Mouse (Mus musculus): ENCODE results near the gene Fbxw4.
"Not testable (repeated sequence)": the region's sequence is repeated elsewhere in the genome, so short reads cannot be mapped to it uniquely, and the experiment has no call there.

Gene Fbxw4

GRCm38 (mm10) chr19:45655870-45656269, 4.2 kb downstream of the Fbxw4 start:
- no peak for DNase-seq

GRCm38 (mm10) chr19:45653986-45654385, 6.1 kb downstream of the Fbxw4 start:
- DNase-seq: no peak

- DNase-seq: no peak
Observed at GRCm38 (mm10) chr19:45652286-45652988, 7.7 kb downstream of the Fbxw4 start.

- DNase-seq: no peak
Observed at GRCm38 (mm10) chr19:45651524-45651923, 8.6 kb downstream of the Fbxw4 start.

GRCm38 (mm10) chr19:45649776-45650175, 10.3 kb downstream of the Fbxw4 start:
- DNase-seq: no peak

GRCm38 (mm10) chr19:45648469-45648868, 11.6 kb downstream of the Fbxw4 start:
- DNase-seq: not testable (repeated sequence)

GRCm38 (mm10) chr19:45646866-45647265, 13.2 kb downstream of the Fbxw4 start:
- DNase-seq: no peak

DNA sequence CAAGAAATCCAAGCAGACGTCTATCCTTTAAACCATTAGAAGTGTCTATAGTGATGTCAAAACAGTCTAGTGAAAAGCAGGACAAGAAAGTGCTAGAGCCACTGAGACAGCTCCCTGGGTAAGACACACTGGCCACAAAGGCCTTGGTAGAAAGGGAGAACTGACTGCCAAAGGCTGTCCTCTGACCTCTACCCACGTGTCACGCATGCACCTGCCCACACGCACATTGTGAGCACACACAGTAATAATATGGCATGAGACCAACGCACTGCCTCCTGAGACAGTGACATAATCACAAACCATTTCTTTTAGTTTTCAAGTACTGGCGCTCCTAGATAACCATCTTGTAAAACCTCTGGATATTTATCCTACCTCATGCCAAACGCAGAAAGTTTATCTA, 19.4 kb downstream of the Fbxw4 start:
- no peak for DNase-seq

- no peak for DNase-seq
Observed at GRCm38 (mm10) chr19:45635960-45636359, 24.2 kb downstream of the Fbxw4 start.

- no peak for DNase-seq
Observed at GRCm38 (mm10) chr19:45631584-45631983, 28.5 kb downstream of the Fbxw4 start.

- no peak for DNase-seq
Observed at GRCm38 (mm10) chr19:45630953-45631352, 29.2 kb downstream of the Fbxw4 start.

DNA sequence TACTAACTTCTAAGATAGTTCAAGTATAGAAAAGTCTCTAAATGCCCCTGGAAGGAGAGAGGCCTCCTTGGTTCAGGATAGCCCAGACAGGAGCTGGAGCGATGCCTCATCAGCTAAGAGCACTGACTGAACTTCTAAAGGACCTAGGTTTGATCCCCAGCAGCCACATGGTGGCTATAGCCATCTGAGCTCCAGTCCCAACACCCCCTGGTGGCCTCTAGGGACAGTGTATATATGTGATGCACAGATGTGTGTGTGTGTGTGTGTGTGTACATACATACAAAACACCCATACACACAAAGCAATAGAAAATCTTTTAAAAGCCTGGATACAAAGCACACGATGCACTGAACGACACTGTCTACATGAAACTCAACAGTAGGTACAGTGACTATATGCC, 30.9 kb downstream of the Fbxw4 start:
- peak; percentile 39 to 45 for DNase-seq

GRCm38 (mm10) chr19:45628649-45629048, 31.5 kb downstream of the Fbxw4 start:
- no peak for DNase-seq

- no peak for DNase-seq
Observed at GRCm38 (mm10) chr19:45627036-45627435, 33.1 kb downstream of the Fbxw4 start.

GRCm38 (mm10) chr19:45623710-45624109, 36.4 kb downstream of the Fbxw4 start:
- peak; percentile 10 to 17 for DNase-seq

DNA sequence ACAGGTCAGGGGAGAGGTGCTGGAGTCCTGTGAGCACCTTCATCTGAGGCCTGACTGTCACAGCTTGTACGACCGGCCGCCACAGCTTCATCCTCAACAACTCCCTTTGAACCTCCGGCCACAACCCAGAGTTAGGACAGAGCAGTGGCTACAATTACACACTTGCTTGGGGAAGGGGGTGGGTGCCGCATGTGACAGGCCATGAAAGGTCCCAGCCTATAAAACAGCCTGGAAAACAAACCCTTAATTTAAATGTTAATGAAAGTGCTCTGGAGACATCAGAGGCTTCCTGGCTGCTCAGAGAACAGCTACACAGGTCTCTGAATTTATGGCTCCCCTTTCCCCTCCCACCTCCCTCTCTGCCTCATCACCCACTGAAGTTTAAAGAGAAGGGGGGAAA, 38.0 kb downstream of the Fbxw4 start:
- DNase-seq: no peak

GRCm38 (mm10) chr19:45621061-45621460, 39.1 kb downstream of the Fbxw4 start:
- no peak for DNase-seq

DNA sequence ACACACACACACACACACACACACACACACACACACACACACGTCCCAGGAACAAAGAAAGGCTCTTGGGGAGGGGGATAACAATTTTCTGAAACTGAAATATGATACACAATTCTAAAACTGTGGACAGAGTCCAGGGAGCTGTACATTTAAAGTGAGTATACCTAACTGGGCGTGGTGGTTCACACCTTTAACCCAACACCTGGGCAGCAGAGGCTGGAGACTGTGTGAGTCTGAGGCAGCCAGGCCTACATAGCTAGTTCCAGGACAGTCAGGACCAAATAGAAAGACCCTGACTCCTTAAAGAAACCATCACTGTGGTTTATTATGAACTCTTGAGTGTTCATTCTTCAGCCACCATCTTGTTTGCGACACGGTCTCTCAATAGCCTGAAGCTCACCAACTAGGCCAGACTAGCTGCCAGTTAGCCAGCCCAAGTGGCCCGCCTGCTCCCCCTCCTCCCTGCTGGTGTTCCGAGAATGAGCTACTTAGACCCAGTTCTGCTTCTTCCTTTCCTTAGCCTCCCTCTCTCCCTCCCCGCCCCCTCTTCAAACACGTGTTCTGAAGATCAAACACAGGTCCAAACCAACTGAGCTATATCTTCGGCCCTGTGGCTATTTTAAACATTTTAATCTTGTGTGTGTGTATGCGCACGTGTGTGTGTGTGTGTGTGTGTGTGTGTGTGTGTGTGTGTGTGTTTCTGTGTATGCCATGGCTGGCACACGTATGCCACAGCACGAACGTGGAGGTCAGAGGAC, 40.2 kb downstream of the Fbxw4 start:
- DNase-seq: no peak

- DNase-seq: no peak
Observed at GRCm38 (mm10) chr19:45618184-45618583, 41.9 kb downstream of the Fbxw4 start.

DNA sequence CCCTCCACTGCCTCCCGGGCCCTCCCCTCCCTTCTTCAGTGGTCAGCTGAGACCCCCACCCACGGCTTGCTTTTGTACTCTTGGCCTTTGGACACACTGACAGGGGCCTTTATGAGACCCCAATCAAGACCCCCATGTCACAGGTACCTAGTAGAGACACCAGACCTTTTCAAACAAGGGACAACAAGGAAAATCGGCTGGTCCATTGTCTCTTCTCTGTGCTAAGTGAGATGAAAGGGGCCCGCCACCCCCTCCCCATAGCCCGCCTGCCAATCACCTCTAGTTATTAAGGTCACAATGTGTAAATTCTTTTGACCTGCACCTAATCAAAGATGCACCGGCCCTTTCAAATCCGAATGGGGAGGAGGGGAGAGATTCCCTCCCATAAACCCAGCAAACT, 43.4 kb downstream of the Fbxw4 start:
- no peak for DNase-seq

GRCm38 (mm10) chr19:45616214-45616518, 43.9 kb downstream of the Fbxw4 start:
- no peak for DNase-seq

DNA sequence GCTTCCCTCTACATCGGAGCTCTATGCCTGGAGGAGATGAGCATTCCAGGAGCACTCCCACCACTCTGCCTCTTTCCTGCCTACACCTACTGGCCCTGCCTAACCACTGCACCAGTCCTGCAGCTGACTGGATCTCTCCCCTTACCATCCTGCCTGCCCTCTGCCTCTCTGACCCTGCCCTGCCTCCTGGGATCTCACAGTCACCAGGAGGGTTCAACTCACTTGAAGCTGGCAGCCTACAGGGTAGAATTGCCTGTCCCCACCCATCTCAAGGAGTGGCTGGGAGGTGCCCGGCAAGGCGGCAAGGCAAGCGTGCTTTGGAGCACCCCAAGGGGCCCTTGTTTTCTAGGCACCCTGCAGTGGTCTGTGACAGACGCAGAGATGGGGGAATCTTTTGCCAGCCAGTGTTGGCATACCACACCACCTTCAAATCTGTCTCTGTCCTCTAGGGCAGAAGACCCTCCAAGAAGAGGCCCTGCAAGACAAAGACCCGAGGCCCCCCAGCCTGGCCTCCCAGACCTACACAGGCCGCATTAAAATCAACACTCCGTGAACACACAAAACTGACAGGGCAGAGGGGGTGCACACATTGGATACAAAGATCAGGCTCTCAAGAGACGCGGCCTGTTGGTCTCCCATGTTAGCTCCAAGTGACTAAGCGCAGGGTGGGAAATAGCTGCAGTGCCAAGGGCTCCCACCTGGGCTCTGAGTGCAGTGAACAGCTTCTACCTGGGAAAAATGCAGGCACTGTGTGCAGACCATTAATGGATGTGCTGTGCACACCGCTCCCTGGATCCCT, 44.5 kb downstream of the Fbxw4 start:
- no peak for DNase-seq

DNA sequence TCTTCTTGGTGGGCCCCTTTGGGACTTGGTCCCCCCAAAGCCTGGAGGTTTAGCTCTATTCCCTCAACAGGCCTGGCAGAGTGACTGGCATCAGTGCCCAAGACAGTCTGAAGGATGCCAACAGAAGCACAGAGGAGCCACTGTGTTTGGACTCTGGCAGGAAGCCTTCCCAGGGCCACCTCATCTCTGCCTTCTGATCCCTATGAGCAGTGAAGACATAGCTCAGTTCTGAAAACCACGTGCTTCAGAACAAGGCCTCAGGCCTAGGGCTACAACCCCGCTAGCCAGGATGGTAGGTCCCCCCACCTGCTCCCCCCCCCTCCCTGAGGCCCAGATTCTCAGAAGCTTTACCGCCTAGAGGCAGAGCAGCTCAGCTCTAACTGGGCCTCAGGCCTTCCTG, 45.2 kb downstream of the Fbxw4 start:
- DNase-seq: no peak

- DNase-seq: no peak
Observed at GRCm38 (mm10) chr19:45614375-45614774, 45.7 kb downstream of the Fbxw4 start.
